Mouse (Mus musculus): ENCODE measurements at regions not wholly inside any gene's neighbourhood (a gene's known extent, or its start where the extent isn't known, plus 50 kb on each side); places are given as distances from the start of the nearest gene placed in this dataset.

DNA sequence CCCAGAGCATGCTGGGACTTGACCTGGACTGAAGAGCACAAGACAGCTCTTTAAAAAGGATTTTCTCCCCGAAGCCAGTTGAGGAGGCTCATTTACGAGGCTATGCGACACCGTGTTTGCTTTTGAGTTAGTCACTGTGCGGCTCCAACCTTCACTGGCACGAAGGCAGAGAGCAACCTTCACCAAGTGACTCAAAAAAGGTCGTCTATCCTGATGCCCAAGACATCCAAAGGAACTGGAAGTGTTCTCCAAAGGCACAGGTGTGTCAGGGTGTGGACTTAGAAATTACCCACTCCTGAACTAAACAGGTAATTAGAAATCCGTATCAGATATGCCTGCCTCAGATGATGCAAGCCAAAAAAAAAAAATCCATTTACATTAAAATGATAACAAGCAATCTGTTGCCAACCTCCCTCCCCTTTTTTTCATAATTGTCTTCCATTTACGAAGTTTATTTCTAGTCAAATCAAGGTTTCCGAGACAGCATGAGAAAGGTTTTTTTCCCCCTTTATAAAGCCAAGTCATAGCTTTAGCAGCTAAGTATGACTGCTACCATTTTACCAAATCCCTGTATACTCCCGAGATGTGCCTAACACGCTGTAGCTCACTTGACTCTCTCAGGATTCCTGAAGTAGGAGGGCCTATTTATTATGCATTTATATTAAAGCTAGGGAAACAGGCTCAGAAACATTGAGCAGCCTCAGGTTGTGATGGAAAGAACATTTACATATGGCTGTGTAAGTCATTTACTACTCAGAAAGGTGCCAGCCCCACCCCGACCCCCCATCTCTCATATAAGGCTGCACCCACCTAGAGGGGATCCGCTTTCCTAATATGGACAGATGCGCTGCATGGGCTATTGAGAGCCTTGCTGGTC, 110.3 kb upstream of the Cpm start:
- H3K9me3 ChIP-seq: no peaks in the 10 kb centered on the region
- H3K27me3 ChIP-seq: no peaks in the 10 kb centered on the region
- ATAC-seq (ENCODE audit: low FRiP score, low read depth): no peak
- no peak overlapping the region for H3K9ac ChIP-seq
- H3K4me2 ChIP-seq (replicated peaks): no peak overlapping the region
- 57% methylated on average over 15 of the region's 15 CpGs for WGBS
- no peaks in the 10 kb centered on the region for H3K36me3 ChIP-seq
- H3K27ac ChIP-seq: no peak overlapping the region
- no peak overlapping the region for H3K4me3 ChIP-seq
- peaks cover 52% of the 10 kb centered on the region for H3K4me1 ChIP-seq

- ATAC-seq (ENCODE audit: low FRiP score, low read depth): no peak
- no peaks in the 10 kb centered on the region for H3K27me3 ChIP-seq
Observed at GRCm38 (mm10) chr10:117517800-117518770, 111.2 kb upstream of the Cpm start.

GRCm38 (mm10) chr10:117517071-117517714, 112.1 kb upstream of the Cpm start:
- no peaks in the 10 kb centered on the region for H3K9me3 ChIP-seq
- H3K27me3 ChIP-seq: no peaks in the 10 kb centered on the region
- no peaks in the 10 kb centered on the region for H3K36me3 ChIP-seq
- H3K4me3 ChIP-seq: no peak overlapping the region
- peaks cover 50% of the 10 kb centered on the region for H3K4me1 ChIP-seq
- H3K4me2 ChIP-seq (replicated peaks): peak overlapping the region; percentile 7; the same call in 1 of the 2 replicates
- no peak overlapping the region for H3K27ac ChIP-seq
- no peak overlapping the region for H3K9ac ChIP-seq
- 33% methylated on average over 11 of the region's 11 CpGs for WGBS
- no peak for ATAC-seq (ENCODE audit: low FRiP score, low read depth)

More at GRCm38 (mm10) chr10:117517800-117518770, 111.2 kb upstream of the Cpm start:
- Histone ChIP-seq H3K9me3 (no peaks in the 10 kb centered on the region), H3K36me3 (no peaks in the 10 kb centered on the region), H3K27ac (no peak overlapping the region), H3K9ac (no peak overlapping the region), H3K4me3 (no peak overlapping the region), H3K4me1 (peaks cover 52% of the 10 kb centered on the region), H3K4me2 (replicated peaks) (no peak overlapping the region; the same call in 1 of the 2 replicates)
- WGBS: 47% methylated on average over 14 of the region's 14 CpGs

DNA sequence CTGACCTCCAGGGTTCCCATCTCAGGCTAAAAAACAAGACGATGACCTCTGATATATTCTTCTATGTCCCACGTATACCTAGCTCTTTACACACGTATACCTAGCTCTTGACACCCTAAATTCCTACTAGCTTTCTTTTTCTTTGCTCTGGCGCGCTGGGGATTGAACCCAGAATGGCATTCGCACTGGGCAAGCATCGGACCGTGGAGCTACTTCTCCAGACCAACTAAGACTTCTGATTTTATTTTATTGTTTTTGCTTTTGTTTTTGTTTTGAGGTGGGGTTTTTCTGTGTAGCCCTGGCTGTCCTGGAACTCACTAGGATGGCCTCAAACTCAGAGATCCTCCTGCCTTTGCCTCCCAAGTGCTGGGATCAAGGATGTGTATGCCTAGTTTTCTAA, 112.8 kb upstream of the Cpm start:
- Histone ChIP-seq H3K4me2 (replicated peaks) (no peak overlapping the region), H3K27me3 (no peaks in the 10 kb centered on the region), H3K4me1 (peaks cover 43% of the 10 kb centered on the region), H3K27ac (no peak overlapping the region), H3K36me3 (no peaks in the 10 kb centered on the region), H3K4me3 (no peak overlapping the region), H3K9me3 (no peaks in the 10 kb centered on the region), H3K9ac (no peak overlapping the region)
- no peak for ATAC-seq (ENCODE audit: low FRiP score, low read depth)
- 88% methylated on average over 8 of the region's 8 CpGs for WGBS

DNA sequence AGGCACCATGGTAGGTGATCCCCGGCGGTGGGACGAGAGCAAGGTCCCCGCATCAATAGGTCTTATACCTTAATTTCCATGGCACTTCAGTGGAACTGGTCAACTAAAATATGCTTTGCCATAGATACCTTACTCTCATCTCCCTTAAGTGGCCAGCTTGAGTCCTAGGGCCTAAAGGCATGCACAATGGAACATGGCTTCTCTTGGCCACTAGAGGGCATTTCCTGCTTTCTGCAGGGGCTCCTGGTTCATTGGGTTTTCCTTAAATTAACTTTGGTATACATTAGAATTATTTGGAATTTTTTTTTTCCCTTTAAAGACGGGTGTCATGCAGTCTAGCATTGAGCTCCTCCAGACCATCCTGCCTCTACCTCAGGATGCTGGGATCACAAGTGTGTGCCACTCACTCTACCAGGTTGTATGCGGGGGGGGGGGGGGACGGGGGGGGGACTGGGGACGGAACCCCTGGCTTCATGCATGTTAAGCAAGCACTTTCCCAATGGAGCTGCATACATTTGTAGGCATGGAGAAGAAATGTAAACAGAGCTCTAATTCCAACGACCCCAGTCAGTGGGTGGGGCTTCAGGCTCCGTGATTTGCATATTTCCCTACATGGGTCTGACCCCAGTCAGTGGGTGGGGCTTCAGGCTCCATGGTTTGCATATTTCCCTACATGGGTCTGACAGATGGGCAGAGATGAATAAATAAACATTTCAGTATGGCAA, 113.4 kb upstream of the Cpm start:
- peak; percentile 42 for ATAC-seq (ENCODE audit: low FRiP score, low read depth)
- Histone ChIP-seq H3K4me1 (peaks cover 38% of the 10 kb centered on the region), H3K36me3 (no peaks in the 10 kb centered on the region), H3K27me3 (no peaks in the 10 kb centered on the region), H3K9me3 (no peaks in the 10 kb centered on the region), H3K9ac (no peak overlapping the region), H3K4me3 (no peak overlapping the region), H3K4me2 (replicated peaks) (no peak overlapping the region), H3K27ac (no peak overlapping the region)
- 66% methylated on average over 9 of the region's 10 CpGs for WGBS

DNA sequence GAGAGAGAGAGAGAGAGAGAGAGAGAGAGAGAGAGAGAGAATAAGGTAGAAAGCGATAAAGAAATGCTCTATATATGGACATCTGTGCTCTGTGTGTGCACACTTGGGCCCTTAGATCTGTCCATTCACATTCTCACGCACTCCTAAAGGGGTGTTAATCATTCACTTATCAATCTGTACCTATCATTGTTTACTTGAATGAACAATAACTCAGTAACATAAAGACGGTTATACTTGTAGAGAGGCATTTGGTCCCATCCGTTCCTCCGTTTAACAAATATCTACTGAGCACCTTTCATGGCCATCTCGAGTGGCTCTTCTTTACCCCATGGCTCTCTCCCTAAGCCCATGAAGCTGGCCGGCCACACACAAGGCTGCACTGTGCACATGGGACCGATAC, 114.3 kb upstream of the Cpm start:
- Histone ChIP-seq H3K4me3 (no peak overlapping the region), H3K36me3 (no peaks in the 10 kb centered on the region), H3K9me3 (no peaks in the 10 kb centered on the region), H3K4me1 (peaks cover 31% of the 10 kb centered on the region), H3K9ac (no peak overlapping the region), H3K27ac (no peak overlapping the region), H3K27me3 (no peaks in the 10 kb centered on the region), H3K4me2 (replicated peaks) (no peak overlapping the region)
- WGBS: 90% methylated on average over 8 of the region's 8 CpGs
- no peak for ATAC-seq (ENCODE audit: low FRiP score, low read depth)

DNA sequence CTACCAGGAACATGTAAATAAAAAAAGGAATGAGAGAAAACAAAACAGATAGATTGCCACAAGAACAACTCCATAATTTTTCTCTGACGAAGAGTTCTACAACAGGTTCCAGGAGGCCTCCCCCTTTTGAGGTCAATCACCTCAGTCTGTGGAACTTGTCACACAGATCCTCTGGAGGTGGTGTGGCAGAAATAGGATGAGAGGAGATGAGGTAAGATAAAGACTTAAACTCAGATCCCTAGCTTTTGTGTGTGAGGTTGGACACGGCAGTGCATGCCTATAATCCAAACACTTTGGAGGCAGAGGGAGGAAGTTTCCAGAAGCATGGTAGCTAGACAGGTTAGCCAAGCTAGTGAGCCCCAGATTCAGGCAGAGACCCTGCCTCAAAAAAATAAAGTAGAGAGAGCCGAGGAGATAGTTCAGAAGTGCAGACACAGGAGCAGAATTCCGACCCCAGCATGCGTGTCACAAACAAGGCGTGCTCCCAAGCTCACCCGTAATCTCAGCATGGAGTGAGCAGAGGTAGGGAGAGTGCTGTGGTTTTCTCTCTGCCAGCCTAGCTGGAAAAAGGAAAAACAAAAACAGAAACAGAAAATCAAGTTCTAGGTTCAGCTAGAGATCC, 115.3 kb upstream of the Cpm start:
- Histone ChIP-seq H3K27me3 (no peaks in the 10 kb centered on the region), H3K4me2 (replicated peaks) (no peak overlapping the region), H3K4me1 (peaks cover 22% of the 10 kb centered on the region), H3K9me3 (no peaks in the 10 kb centered on the region), H3K27ac (no peak overlapping the region), H3K36me3 (no peaks in the 10 kb centered on the region), H3K4me3 (no peak overlapping the region), H3K9ac (no peak overlapping the region)
- ATAC-seq (ENCODE audit: low FRiP score, low read depth): no peak
- WGBS: 91% methylated on average over 7 of the region's 7 CpGs

GRCm38 (mm10) chr10:117512424-117513257, 116.7 kb upstream of the Cpm start:
- WGBS: 89% methylated on average over 9 of the region's 9 CpGs
- no peak overlapping the region for H3K4me2 ChIP-seq (replicated peaks)
- no peak overlapping the region for H3K4me3 ChIP-seq
- no peaks in the 10 kb centered on the region for H3K9me3 ChIP-seq
- H3K27ac ChIP-seq: no peak overlapping the region
- H3K36me3 ChIP-seq: no peaks in the 10 kb centered on the region
- H3K27me3 ChIP-seq: no peaks in the 10 kb centered on the region
- peaks cover 11% of the 10 kb centered on the region; the same call in 1 of the 2 replicates for H3K4me1 ChIP-seq
- no peak overlapping the region for H3K9ac ChIP-seq
- ATAC-seq (ENCODE audit: low FRiP score, low read depth): no peak

DNA sequence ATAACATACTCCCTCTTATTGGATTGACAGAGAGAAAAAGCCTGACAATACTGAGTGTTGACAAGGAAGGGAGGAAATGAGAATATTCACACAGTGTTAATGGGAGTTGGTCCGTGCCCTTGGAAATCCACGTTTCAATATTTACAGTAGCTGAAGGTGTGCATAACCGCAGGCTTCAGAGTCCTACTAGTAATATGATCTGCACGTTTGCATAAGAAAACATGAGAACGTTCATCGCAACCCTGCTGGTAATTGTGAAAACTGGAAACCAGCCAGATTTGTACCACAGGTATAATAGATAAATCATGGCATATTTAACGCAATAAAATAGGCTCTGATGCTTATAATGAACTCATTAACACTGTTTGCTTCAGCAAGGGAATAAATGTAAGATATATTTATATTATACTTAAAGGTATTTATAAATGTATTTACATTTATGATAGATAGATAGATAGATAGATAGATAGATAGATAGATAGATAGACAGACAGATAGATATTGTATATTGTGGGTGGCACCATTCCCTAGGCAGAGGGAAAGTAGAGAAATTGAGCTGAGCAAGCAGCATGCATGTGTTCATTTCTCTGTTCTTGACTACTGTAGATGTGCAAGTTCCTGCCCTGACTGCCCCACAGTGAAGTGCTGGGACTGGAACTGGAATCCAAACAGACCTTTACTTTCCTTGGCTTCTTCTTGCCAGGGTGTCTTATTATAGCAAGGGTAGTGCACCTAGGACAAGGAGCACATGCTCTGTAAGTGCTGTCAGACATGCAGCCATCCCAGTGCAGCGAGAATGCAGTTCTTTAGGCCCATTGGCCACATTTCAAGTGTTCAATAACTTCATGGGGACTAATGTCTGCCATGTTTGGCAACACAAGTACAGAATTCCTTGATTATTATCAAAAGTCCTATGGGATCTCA, 117.6 kb upstream of the Cpm start:
- no peak overlapping the region for H3K4me3 ChIP-seq
- ATAC-seq (ENCODE audit: low FRiP score, low read depth): no peak

More for the DNA sequence above, 117.6 kb upstream of the Cpm start:
- Histone ChIP-seq H3K9ac (no peak overlapping the region), H3K4me1 (0 out of 2 replicates have a peak, but pooled peaks cover 4% of the 10 kb centered on the region), H3K27me3 (no peaks in the 10 kb centered on the region), H3K36me3 (no peaks in the 10 kb centered on the region), H3K4me2 (replicated peaks) (no peak overlapping the region), H3K9me3 (no peaks in the 10 kb centered on the region), H3K27ac (no peak overlapping the region)
- WGBS: 71% methylated on average over 8 of the region's 8 CpGs
